Mouse (Mus musculus) c-Kit-negative CD71-positive TER-119-positive erythroid progenitor cells, embryonic 14.5 days (primary cell): ENCODE data around the gene Pign.

Source experiments
- DNase-seq: peaks from one replicate; pipeline ENCODE4 v3.0.0-alpha.2; 2013; ENCODE audit warnings: low read depth, low spot score

Pign gene

GRCm38 (mm10) chr1:105563821-105564220 lies 99.7 kb downstream of the Pign start:
- no peak for DNase-seq

- no peak for DNase-seq
Observed at GRCm38 (mm10) chr1:105556078-105556477, 107.4 kb downstream of the Pign start.

- no peak for DNase-seq
Observed at GRCm38 (mm10) chr1:105555192-105555718, 108.2 kb downstream of the Pign start.

- no peak for DNase-seq
Observed at GRCm38 (mm10) chr1:105553130-105553529, 110.3 kb downstream of the Pign start.

- no peak for DNase-seq
Observed at GRCm38 (mm10) chr1:105550163-105550562, 113.3 kb downstream of the Pign start.

GRCm38 (mm10) chr1:105549648-105550047 lies 113.8 kb downstream of the Pign start:
- DNase-seq: no peak

- no peak for DNase-seq
Observed at GRCm38 (mm10) chr1:105543051-105543450, 120.4 kb downstream of the Pign start.

- no peak for DNase-seq
Observed at GRCm38 (mm10) chr1:105523768-105524167, 139.7 kb downstream of the Pign start.

GRCm38 (mm10) chr1:105522321-105522720 lies 141.2 kb downstream of the Pign start:
- no peak for DNase-seq

- no peak for DNase-seq
Observed at GRCm38 (mm10) chr1:105518101-105518500, 145.4 kb downstream of the Pign start.

GRCm38 (mm10) chr1:105507116-105507515 lies 156.4 kb downstream of the Pign start:
- DNase-seq: no peak

GRCm38 (mm10) chr1:105492626-105493025 lies 170.9 kb downstream of the Pign start:
- no peak for DNase-seq

GRCm38 (mm10) chr1:105489456-105489855 lies 174.0 kb downstream of the Pign start:
- no peak for DNase-seq

GRCm38 (mm10) chr1:105487037-105487436 lies 176.4 kb downstream of the Pign start:
- DNase-seq: no peak
